Mouse (Mus musculus): ENCODE data around the gene Arhgap19. TPM values are rescaled to one million over a fixed set of nuclear protein-coding genes. Genes with fewer than 3 reads are reported as not detected.
"Not testable (repeated sequence)": the region's sequence is repeated elsewhere in the genome, so short reads cannot be mapped to it uniquely, and the experiment has no call there.

Arhgap19 gene
- total RNA-seq (2021): 1 to 10 TPM; 8.0 to 8.1 TPM
- long read RNA-seq, experiment 1, full-length matches to known transcripts: 5 of 9 reads
- long read RNA-seq, experiment 1, partial matches to known transcripts: 2 of 9 reads
- long read RNA-seq, experiment 1, other reads (novel, unspliced or antisense): 2 of 9 reads
- long read RNA-seq, experiment 2, full-length matches to known transcripts: 2 of 5 reads
- long read RNA-seq, experiment 2, partial matches to known transcripts: 1 of 5 reads
- long read RNA-seq, experiment 2, other reads (novel, unspliced or antisense): 2 of 5 reads

GRCm38 (mm10) chr19:41801742-41802369, at the start of gene Arhgap19:
Gene Arhgap19 (minus strand): TSS chr19:41802047.
- DNase-seq (ENCODE audit: low spot score): peak; percentile 94

- DNase-seq (ENCODE audit: low spot score): no peak
These were observed 49.1 kb upstream of the Arhgap19 start for GRCm38 (mm10) chr19:41850719-41851543.

- DNase-seq (ENCODE audit: low spot score): no peak
These were observed 48.3 kb upstream of the Arhgap19 start for GRCm38 (mm10) chr19:41850021-41850718.

GRCm38 (mm10) chr19:41847992-41848851, 46.4 kb upstream of the Arhgap19 start, which contains the start of gene Frat2:
Gene Frat2 (minus strand): TSS chr19:41848132.
- DNase-seq (ENCODE audit: low spot score): peak; percentile 88

GRCm38 (mm10) chr19:41847614-41847991, 45.8 kb upstream of the Arhgap19 start:
- DNase-seq (ENCODE audit: low spot score): not testable (repeated sequence)

GRCm38 (mm10) chr19:41847091-41847581, 45.3 kb upstream of the Arhgap19 start:
- peak; percentile 38 for DNase-seq (ENCODE audit: low spot score)

GRCm38 (mm10) chr19:41846366-41847090, 44.7 kb upstream of the Arhgap19 start:
- peak; percentile 50 for DNase-seq (ENCODE audit: low spot score)

GRCm38 (mm10) chr19:41844345-41844744, 42.5 kb upstream of the Arhgap19 start:
- DNase-seq (ENCODE audit: low spot score): no peak

- no peak for DNase-seq (ENCODE audit: low spot score)
These were observed 40.9 kb upstream of the Arhgap19 start for GRCm38 (mm10) chr19:41842706-41843105.

GRCm38 (mm10) chr19:41842196-41842595, 40.3 kb upstream of the Arhgap19 start:
- DNase-seq (ENCODE audit: low spot score): no peak

- peak; percentile 73 for DNase-seq (ENCODE audit: low spot score)
These were observed 39.4 kb upstream of the Arhgap19 start for GRCm38 (mm10) chr19:41841105-41841750.

GRCm38 (mm10) chr19:41839685-41840084, 37.8 kb upstream of the Arhgap19 start:
- no peak for DNase-seq (ENCODE audit: low spot score)

GRCm38 (mm10) chr19:41838808-41839207, 37.0 kb upstream of the Arhgap19 start:
- no peak for DNase-seq (ENCODE audit: low spot score)

- no peak for DNase-seq (ENCODE audit: low spot score)
These were observed 36.0 kb upstream of the Arhgap19 start for GRCm38 (mm10) chr19:41837917-41838261.

- no peak for DNase-seq (ENCODE audit: low spot score)
These were observed 35.5 kb upstream of the Arhgap19 start for GRCm38 (mm10) chr19:41837194-41837916.

GRCm38 (mm10) chr19:41836719-41837118, 34.9 kb upstream of the Arhgap19 start:
- DNase-seq (ENCODE audit: low spot score): no peak

- no peak for DNase-seq (ENCODE audit: low spot score)
These were observed 34.0 kb upstream of the Arhgap19 start for GRCm38 (mm10) chr19:41835816-41836215.

GRCm38 (mm10) chr19:41835407-41835806, 33.6 kb upstream of the Arhgap19 start:
- no peak for DNase-seq (ENCODE audit: low spot score)

Data from gastrocnemius, adult 18-20 months (tissue).